In the genomic region with DNA sequence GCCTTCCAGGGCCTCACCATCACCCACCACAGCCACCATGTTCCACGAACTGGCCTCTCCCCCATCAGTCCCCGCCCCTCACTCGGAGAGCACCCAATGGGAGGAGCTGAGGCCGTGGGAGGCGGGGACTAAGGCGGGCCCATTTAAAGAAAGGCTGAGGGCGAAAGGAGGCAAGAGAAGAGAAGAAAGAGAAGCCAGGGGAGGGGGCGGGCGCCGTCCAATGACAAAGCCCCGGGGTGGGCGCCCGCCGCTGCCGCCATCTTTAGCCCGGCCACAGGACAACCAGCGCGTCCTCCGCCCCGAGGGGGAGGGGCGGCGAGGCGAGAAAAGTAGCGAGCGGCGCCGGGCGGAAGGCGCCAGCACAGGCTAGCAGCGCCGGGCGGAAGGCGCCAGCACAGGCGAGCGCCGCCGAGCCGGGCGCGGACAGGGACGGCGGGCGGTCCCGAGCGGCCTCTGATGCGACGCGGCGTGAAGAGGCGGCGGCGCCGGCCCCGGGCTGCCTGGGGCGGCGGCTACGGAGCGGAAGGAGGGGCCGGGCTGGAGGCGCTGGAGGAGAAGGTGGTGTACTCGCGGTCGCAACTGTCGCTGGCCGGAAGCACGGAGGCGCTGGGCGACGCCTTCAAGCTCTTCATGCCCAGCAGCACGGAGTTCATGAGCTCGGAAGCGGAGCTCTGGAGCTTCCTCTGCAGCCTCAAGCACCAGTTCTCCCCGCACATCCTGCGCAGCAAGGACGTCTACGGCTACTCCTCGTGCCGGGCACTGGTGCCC, we compare ENCODE assay signal across 8 mouse cellular contexts. TPM values are rescaled to one million over a fixed set of nuclear protein-coding genes. Genes with fewer than 3 reads are reported as not detected.
DNase-seq lines count a peak whose midpoint lies in the region; ATAC-seq lines count a peak whose summit lies in the region.

Ccdc71l (plus strand) TSS at position 177 of the 768 bp plus-strand sequence.

- peaks cover 19% of the 10 kb centered on the region for H3K4me1 ChIP-seq in forebrain, embryonic 10.5 days
- peaks cover 13% of the 10 kb centered on the region for H3K4me1 ChIP-seq in heart, embryonic 15.5 days (replicated peaks)
- H3K4me1 ChIP-seq in liver, embryonic 15.5 days (replicated peaks): peaks cover 22% of the 10 kb centered on the region
- H3K4me1 ChIP-seq in neural tube, embryonic 12.5 days: peaks cover 17% of the 10 kb centered on the region

- H3K36me3 ChIP-seq in forebrain, embryonic 10.5 days (replicated peaks): peaks cover 4% of the 10 kb centered on the region
- no peaks in the 10 kb centered on the region for H3K36me3 ChIP-seq in heart, embryonic 15.5 days
- peaks cover 11% of the 10 kb centered on the region; the same call in 1 of the 2 replicates for H3K36me3 ChIP-seq in liver, embryonic 15.5 days (replicated peaks)
- H3K36me3 ChIP-seq in neural tube, embryonic 12.5 days: no peaks in the 10 kb centered on the region

- peak; percentile 78 for DNase-seq in c-Kit-positive CD71-negative TER-119-negative erythroid progenitor cells, embryonic 14.5 days (ENCODE audit: low read depth)
- peak; percentile 87 for DNase-seq in forebrain, embryonic 10.5 days (ENCODE audit: extremely low spot score, low spot score)
- DNase-seq in kidney, postnatal 36 days: peak; percentile 79 to 91
- peak; percentile 77 for DNase-seq in telencephalon, adult 2 months (ENCODE audit: low read depth, low spot score)

- H3K4me3 ChIP-seq in forebrain, embryonic 10.5 days: peak within 1 kb of the TSS; percentile 82
- peak within 1 kb of the TSS; percentile 93 for H3K4me3 ChIP-seq in heart, embryonic 15.5 days
- H3K4me3 ChIP-seq in liver, embryonic 15.5 days (replicated peaks): peak within 1 kb of the TSS; percentile 89
- peak within 1 kb of the TSS; percentile 82 for H3K4me3 ChIP-seq in neural tube, embryonic 12.5 days

- H3K27me3 ChIP-seq in forebrain, embryonic 10.5 days (ENCODE audit: poor library complexity, severe bottlenecking): no peaks in the 10 kb centered on the region
- H3K27me3 ChIP-seq in heart, embryonic 15.5 days: no peaks in the 10 kb centered on the region
- peaks cover 11% of the 10 kb centered on the region; the same call in 1 of the 2 replicates for H3K27me3 ChIP-seq in liver, embryonic 15.5 days
- no peaks in the 10 kb centered on the region for H3K27me3 ChIP-seq in neural tube, embryonic 12.5 days (replicated peaks)

- ATAC-seq in CD4-positive, CD25-positive, alpha-beta regulatory T cell, adult 4 months: peak; percentile 69
- peak; percentile 82 for ATAC-seq in heart, embryonic 15.5 days (replicated peaks; ENCODE audit: insufficient number of reproducible peaks, insufficient read depth, low FRiP score, low read depth)
- ATAC-seq in liver, embryonic 15.5 days (ENCODE audit: insufficient read depth): peak; percentile 79
- peak; percentile 94 for ATAC-seq in neural tube, embryonic 12.5 days (ENCODE audit: low FRiP score, low read depth)

- H3K4me2 ChIP-seq in heart, embryonic 15.5 days: peak within 1 kb of the TSS; percentile 77
- H3K4me2 ChIP-seq in liver, embryonic 15.5 days: peak within 1 kb of the TSS; percentile 80
- peak within 1 kb of the TSS; percentile 77 for H3K4me2 ChIP-seq in neural tube, embryonic 12.5 days (replicated peaks)

- peak within 1 kb of the TSS; percentile 95 for H3K9ac ChIP-seq in heart, embryonic 15.5 days
- H3K9ac ChIP-seq in liver, embryonic 15.5 days: peak within 1 kb of the TSS; percentile 90
- H3K9ac ChIP-seq in neural tube, embryonic 12.5 days: peak within 1 kb of the TSS; percentile 89

- under 1% methylated on average over 78 of the region's 78 CpGs for WGBS in forebrain, embryonic 10.5 days
- WGBS in heart, embryonic 15.5 days: 1% methylated on average over 65 of the region's 78 CpGs
- under 1% methylated on average over 77 of the region's 78 CpGs for WGBS in liver, embryonic 15.5 days (ENCODE audit: insufficient replicate concordance)
- WGBS in neural tube, embryonic 12.5 days: under 1% methylated on average over 64 of the region's 78 CpGs

- H3K27ac ChIP-seq in forebrain, embryonic 10.5 days: peak within 1 kb of the TSS; percentile 97
- peak within 1 kb of the TSS; percentile 96 for H3K27ac ChIP-seq in heart, embryonic 15.5 days
- peak within 1 kb of the TSS; percentile 99 for H3K27ac ChIP-seq in liver, embryonic 15.5 days (replicated peaks)
- H3K27ac ChIP-seq in neural tube, embryonic 12.5 days: peak within 1 kb of the TSS; percentile 90

- H3K9me3 ChIP-seq in forebrain, embryonic 10.5 days: no peaks in the 10 kb centered on the region
- H3K9me3 ChIP-seq in heart, embryonic 15.5 days (replicated peaks): no peaks in the 10 kb centered on the region
- no peaks in the 10 kb centered on the region for H3K9me3 ChIP-seq in liver, embryonic 15.5 days (replicated peaks)
- no peaks in the 10 kb centered on the region for H3K9me3 ChIP-seq in neural tube, embryonic 12.5 days

RNA-seq across cellular contexts. Expression of gene Ccdc71l, which starts in this region (rescaled TPM):
- 1 to 10 TPM; 1.0 to 2.8 TPM for polyA plus RNA-seq in CD4-positive, CD25-positive, alpha-beta regulatory T cell, adult 4 months (2017; shearing (Covaris generic))
- 1.5 and 1.9 TPM in 2 replicates for polyA plus RNA-seq in forebrain, embryonic 10.5 days (2016; fragmentation: Nextera tagmentation; extraction: Ambion mirVana)
- polyA plus RNA-seq in heart, embryonic 15.5 days (2015; fragmentation: Nextera tagmentation; extraction: Ambion mirVana): 2.6 and 3.2 TPM in 2 replicates
- 4.9 and 5.5 TPM in 2 replicates for polyA plus RNA-seq in liver, embryonic 15.5 days (2015; fragmentation: Nextera tagmentation; extraction: Ambion mirVana)
- 7.0 and 8.2 TPM in 2 replicates for polyA plus RNA-seq in neural tube, embryonic 12.5 days (2016; fragmentation: Nextera tagmentation; extraction: Ambion mirVana)

Comparison
In these comparisons a context has a peak if more than half of its experiments do, and no peak if none do; other contexts are left out.
1. Peak in every context shown above with its lines: DNase-seq, ATAC-seq, H3K4me3 ChIP-seq and H3K27ac ChIP-seq.